Mouse (Mus musculus) midbrain, embryonic 11.5 days (tissue): ENCODE data around the gene Pxk. TPM values are rescaled to one million over a fixed set of nuclear protein-coding genes. Genes with fewer than 3 reads are reported as not detected.
A peak's percentile ranks its signal among the peaks of the same experiment; 100 is the strongest.

Experiments
- ATAC-seq: fragments of 200-750 bp; cut with Nextera tagmentation; 2 replicates; pipeline ENCODE4 v1.8.0; 2017; ENCODE audit warnings: moderate TSS enrichment, moderate library complexity; ENCODE audit not compliant: low FRiP score
- DNase-seq: peaks from one replicate; pipeline ENCODE4 v3.0.0; 2015; ENCODE audit warnings: low spot score; ENCODE audit errors: missing footprints
- H3K27ac ChIP-seq: fragments of 300-500 bp; sonication (generic); 2 replicates; pipeline ENCODE4 v1.5.1; 2014; ENCODE audit warnings: low read depth, low read length
- H3K27me3 ChIP-seq: fragments of 300-500 bp; sonication (generic); 2 replicates; pipeline ENCODE4 v1.6.1; 2014; ENCODE audit warnings: mild to moderate bottlenecking, low read length, moderate library complexity, mixed read lengths; ENCODE audit not compliant: control insufficient read depth, insufficient read depth
- H3K36me3 ChIP-seq: fragments of 300-500 bp; sonication (generic); 2 replicates; pipeline ENCODE4 v1.6.1; 2014; ENCODE audit warnings: mild to moderate bottlenecking, low read length, moderate library complexity, mixed read lengths; ENCODE audit not compliant: control insufficient read depth, insufficient read depth
- H3K4me1 ChIP-seq: fragments of 300-500 bp; sonication (generic); 2 replicates; pipeline ENCODE4 v1.6.1; 2014; ENCODE audit warnings: low read length; ENCODE audit not compliant: control insufficient read depth, insufficient read depth
- H3K4me2 ChIP-seq: fragments of 300-500 bp; sonication (generic); 2 replicates; pipeline ENCODE4 v1.6.1; 2014; ENCODE audit warnings: mild to moderate bottlenecking, moderate library complexity
- H3K4me3 ChIP-seq: fragments of 300-500 bp; sonication (generic); 2 replicates; pipeline ENCODE4 v1.5.1; 2014; ENCODE audit warnings: low read depth, low read length
- H3K9ac ChIP-seq: fragments of 300-500 bp; sonication (generic); 2 replicates; pipeline ENCODE4 v1.6.1; 2014; ENCODE audit warnings: low read length
- H3K9me3 ChIP-seq: fragments of 300-500 bp; sonication (generic); 2 replicates; pipeline ENCODE4 v1.6.1; 2016; ENCODE audit warnings: low read length; ENCODE audit not compliant: control insufficient read depth
- WGBS: fragments of 180-500 bp; shearing (Covaris S2); extraction: QIAGEN DNeasy Blood & Tissue Kit; methylation state at CpG from one replicate; pipeline ENCODE4 v1.1.7; 2014; 5-methylcytosine and 5-hydroxymethylcytosine counted together
- polyA plus RNA-seq: library from polyadenylated mRNA; unstranded; fragments of >200 nt; fragmentation: Nextera tagmentation; extraction: Ambion mirVana; gene quantifications from 2 replicates; pipeline ENCODE4 v1.2.1, GENCODE M21; 2014

Pxk gene
- polyA plus RNA-seq, 1 experiment from 2014 or later = 23.2 TPM

DNA sequence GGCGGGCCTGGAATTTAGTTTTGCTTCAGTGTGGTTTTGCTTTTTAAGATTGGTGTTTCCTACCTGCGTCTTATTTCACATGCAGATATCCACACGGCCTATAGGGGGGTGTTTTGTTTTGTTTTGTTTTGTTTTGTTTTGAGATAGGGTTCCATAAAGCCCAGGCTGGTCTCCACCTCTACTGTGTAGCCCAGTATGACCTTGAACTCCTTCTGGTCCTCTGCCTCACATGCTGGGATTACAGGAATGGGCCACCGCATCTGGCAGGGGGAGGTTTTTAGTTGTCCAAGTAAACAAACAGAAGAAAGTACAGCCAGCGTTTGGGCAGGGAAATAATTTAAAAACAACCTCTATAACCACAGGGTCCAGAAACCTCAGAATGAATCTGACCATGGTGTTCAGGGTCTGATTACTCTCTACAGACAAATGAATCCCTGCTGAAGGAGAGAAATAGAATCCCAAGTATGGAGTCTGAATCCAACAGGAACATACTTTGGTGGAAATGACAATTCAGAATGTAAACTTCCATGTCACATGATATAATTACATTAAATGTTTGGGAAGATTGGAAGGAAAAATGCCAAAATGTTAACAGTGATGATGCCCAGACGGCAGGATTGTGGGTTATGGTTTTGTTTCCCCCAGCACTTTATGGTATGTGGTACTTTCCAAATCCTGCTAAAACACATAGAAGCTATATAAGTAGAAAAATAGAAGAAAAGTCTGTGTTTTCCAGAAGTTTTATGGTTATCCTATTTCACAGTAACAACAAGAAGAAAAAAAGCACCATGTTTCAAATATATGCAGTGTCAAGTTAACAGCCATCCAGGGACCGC is 26.3 kb downstream of the Pxk start:
- no peak overlapping the region for H3K27ac ChIP-seq

DNA sequence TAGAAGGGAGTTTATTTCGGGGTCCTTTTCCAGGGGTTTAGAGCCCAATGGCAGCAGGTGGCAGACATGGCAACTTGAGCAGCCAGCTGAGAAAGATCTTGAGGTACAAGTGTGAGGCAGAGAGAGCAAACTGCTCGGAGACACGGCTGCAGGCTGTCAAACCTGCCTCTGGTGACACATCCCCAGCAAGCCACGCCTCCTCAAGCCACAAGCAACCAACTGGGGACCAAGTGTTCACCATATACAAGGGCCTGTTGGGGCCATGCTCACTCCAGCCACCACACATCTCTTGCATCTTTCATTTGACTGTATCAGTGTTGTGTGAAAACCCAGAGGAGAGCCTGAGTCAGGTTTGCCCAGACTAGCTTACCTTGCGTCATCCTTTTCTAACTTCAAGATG is 30.0 kb downstream of the Pxk start:
- no peaks in the 10 kb centered on the region for H3K36me3 ChIP-seq
- 81% methylated on average over 5 of the region's 5 CpGs for WGBS
- no peak for DNase-seq

More for the DNA sequence above, 26.3 kb downstream of the Pxk start:
- WGBS = 84% methylated on average over 7 of the region's 7 CpGs
- Histone ChIP-seq H3K36me3 (no peaks in the 10 kb centered on the region), H3K4me1 (no peaks in the 10 kb centered on the region), H3K9me3 (no peaks in the 10 kb centered on the region), H3K4me2 (no peak overlapping the region), H3K27me3 (no peaks in the 10 kb centered on the region), H3K9ac (no peak overlapping the region), H3K4me3 (no peak overlapping the region)
- DNase-seq (no peak), ATAC-seq (no peak)

DNA sequence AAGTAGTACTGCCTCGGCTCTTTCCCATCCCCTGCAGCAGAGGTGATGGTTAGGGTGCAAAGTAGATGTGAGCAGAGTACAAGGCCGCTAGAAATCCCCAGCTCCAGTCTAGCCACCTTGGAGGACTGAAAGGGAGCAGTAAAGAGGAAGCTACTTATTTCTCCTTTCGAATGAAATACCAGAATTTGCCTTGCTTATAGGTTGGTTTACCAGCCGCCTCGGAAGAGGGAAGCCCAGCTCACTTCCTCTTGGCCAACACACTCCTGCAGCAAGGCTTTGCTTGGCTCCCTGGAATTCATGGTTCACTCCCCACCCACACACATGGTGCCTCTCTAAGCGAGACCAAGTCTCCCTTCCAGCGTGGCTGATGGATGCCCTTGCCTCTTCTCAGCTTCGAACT is 34.8 kb downstream of the Pxk start:
- H3K4me2 ChIP-seq = no peak overlapping the region
- no peaks in the 10 kb centered on the region for H3K36me3 ChIP-seq
- ATAC-seq (no peak), DNase-seq (no peak)
- H3K4me3 ChIP-seq = no peak overlapping the region
- no peaks in the 10 kb centered on the region for H3K9me3 ChIP-seq
- H3K4me1 ChIP-seq = no peaks in the 10 kb centered on the region
- no peak overlapping the region for H3K27ac ChIP-seq
- no peak overlapping the region for H3K9ac ChIP-seq
- H3K27me3 ChIP-seq = no peaks in the 10 kb centered on the region
- 86% methylated on average over 8 of the region's 8 CpGs for WGBS

More for the DNA sequence above, 30.0 kb downstream of the Pxk start:
- Histone ChIP-seq H3K9me3 (no peaks in the 10 kb centered on the region), H3K27ac (no peak overlapping the region), H3K4me1 (no peaks in the 10 kb centered on the region), H3K4me2 (no peak overlapping the region), H3K9ac (no peak overlapping the region), H3K4me3 (no peak overlapping the region), H3K27me3 (no peaks in the 10 kb centered on the region)
- no peak for ATAC-seq

- DNase-seq = no peak
Observed at GRCm38 (mm10) chr14:8134234-8134633, 36.2 kb downstream of the Pxk start.

DNA sequence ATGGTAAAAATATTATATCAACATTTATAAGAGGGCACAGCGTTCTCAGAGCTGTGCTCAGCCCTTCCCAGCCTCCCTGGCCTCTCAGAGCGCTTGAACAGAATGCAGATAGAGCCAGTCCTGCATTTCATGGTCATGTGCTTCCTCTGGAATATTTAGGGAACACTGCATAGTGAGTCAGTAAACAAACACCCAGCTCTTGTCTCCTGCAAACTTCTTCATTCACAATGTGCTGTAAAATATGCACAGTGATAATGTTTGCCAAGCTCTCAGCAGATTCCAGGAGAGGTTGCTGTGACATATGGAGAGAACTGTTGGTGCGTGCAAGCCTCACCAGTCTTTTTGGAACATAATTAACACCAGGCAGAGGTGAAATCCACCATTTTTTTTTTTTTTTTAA is 37.1 kb downstream of the Pxk start:
- DNase-seq (no peak), ATAC-seq (no peak; the same call in 1 of the 2 replicates)
- Histone ChIP-seq H3K9ac (no peak overlapping the region), H3K4me3 (no peak overlapping the region), H3K4me2 (no peak overlapping the region), H3K27me3 (no peaks in the 10 kb centered on the region), H3K36me3 (no peaks in the 10 kb centered on the region), H3K27ac (no peak overlapping the region), H3K4me1 (peaks cover 2% of the 10 kb centered on the region; the same call in 1 of the 2 replicates), H3K9me3 (no peaks in the 10 kb centered on the region)
- WGBS = 84% methylated on average over 3 of the region's 3 CpGs

More at GRCm38 (mm10) chr14:8134234-8134633, 36.2 kb downstream of the Pxk start:
- H3K27ac ChIP-seq = no peak overlapping the region
- H3K9me3 ChIP-seq = no peaks in the 10 kb centered on the region
- H3K27me3 ChIP-seq = no peaks in the 10 kb centered on the region
- H3K9ac ChIP-seq = no peak overlapping the region
- no peaks in the 10 kb centered on the region for H3K36me3 ChIP-seq
- H3K4me1 ChIP-seq = no peaks in the 10 kb centered on the region
- no peak for ATAC-seq
- H3K4me2 ChIP-seq = no peak overlapping the region
- no peak overlapping the region for H3K4me3 ChIP-seq
- WGBS = 72% methylated on average over 2 of the region's 2 CpGs

GRCm38 (mm10) chr14:8139724-8140710 is 42.0 kb downstream of the Pxk start:
- Histone ChIP-seq H3K4me2 (no peak overlapping the region), H3K27ac (no peak overlapping the region), H3K9me3 (no peaks in the 10 kb centered on the region), H3K4me1 (peaks cover 2% of the 10 kb centered on the region; the same call in 1 of the 2 replicates), H3K27me3 (no peaks in the 10 kb centered on the region), H3K36me3 (no peaks in the 10 kb centered on the region; the same call in 1 of the 2 replicates), H3K9ac (0 out of 2 replicates have a peak overlapping the region, but pooled peaks have one; percentile 29), H3K4me3 (no peak overlapping the region)
- DNase-seq (peak; percentile 89), ATAC-seq (no peak; the same call in 1 of the 2 replicates)
- 36% methylated on average over 23 of the region's 23 CpGs for WGBS

DNA sequence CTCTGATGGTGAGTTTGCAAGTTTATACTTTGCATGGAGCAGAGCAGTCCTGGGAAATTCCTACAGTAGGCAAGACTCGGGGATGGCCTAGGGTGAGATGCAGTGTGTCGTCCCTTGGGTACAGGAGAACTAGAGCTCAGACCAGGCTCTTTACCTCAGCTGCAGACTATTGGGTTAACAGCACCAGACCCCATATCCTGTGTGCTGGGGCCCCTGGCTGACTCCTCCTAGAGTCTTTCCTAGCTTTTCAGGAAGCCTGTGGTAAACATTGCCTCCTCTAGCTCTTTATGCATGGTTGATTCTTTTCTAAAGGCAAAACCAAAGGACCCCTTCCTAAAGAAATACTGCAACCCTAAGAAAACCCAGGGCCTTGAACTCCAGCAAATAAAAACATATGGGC is 43.1 kb downstream of the Pxk start:
- H3K27me3 ChIP-seq = no peaks in the 10 kb centered on the region
- H3K27ac ChIP-seq = no peak overlapping the region
- ATAC-seq = no peak
- H3K4me3 ChIP-seq = no peak overlapping the region
- no peaks in the 10 kb centered on the region; the same call in 1 of the 2 replicates for H3K36me3 ChIP-seq
- H3K9me3 ChIP-seq = no peaks in the 10 kb centered on the region
- WGBS = 69% methylated on average over 2 of the region's 2 CpGs
- peaks cover 2% of the 10 kb centered on the region; the same call in 1 of the 2 replicates for H3K4me1 ChIP-seq
- no peak overlapping the region for H3K9ac ChIP-seq
- DNase-seq = no peak
- no peak overlapping the region for H3K4me2 ChIP-seq

- no peak for DNase-seq
- H3K9ac ChIP-seq = no peak overlapping the region
- H3K36me3 ChIP-seq = no peaks in the 10 kb centered on the region; the same call in 1 of the 2 replicates
- no peak for ATAC-seq
- no peak overlapping the region for H3K27ac ChIP-seq
- no peaks in the 10 kb centered on the region for H3K4me1 ChIP-seq
- H3K4me2 ChIP-seq = no peak overlapping the region
- 87% methylated on average over 13 of the region's 13 CpGs for WGBS
- H3K4me3 ChIP-seq = no peak overlapping the region
- no peaks in the 10 kb centered on the region for H3K9me3 ChIP-seq
- no peaks in the 10 kb centered on the region for H3K27me3 ChIP-seq
Observed at GRCm38 (mm10) chr14:8145594-8146558, 47.9 kb downstream of the Pxk start.
